Mouse (Mus musculus): ENCODE results near the gene Cntd1. TPM values are rescaled to one million over a fixed set of nuclear protein-coding genes. Genes with fewer than 3 reads are reported as not detected.

The Cntd1 gene
- polyA plus RNA-seq, 1 experiment from 2014 or later, result 0.29 TPM

Other genes with a start within 250 kb of the Cntd1 start
- 71.6 to 194 TPM (median 117 TPM) in 3 replicates for gene Naglu, start 209.0 kb upstream of the Cntd1 start, polyA plus RNA-seq (2018)
- 0.22 to 0.84 TPM (median 0.32 TPM) in 3 replicates for gene Hsd17b1, start 200.6 kb upstream of the Cntd1 start, polyA plus RNA-seq (2018)
- 18.6 to 23.1 TPM (median 19.3 TPM) in 3 replicates for gene Coasy, start 196.4 kb upstream of the Cntd1 start, polyA plus RNA-seq (2018)
- gene Mlx, start 191.7 kb upstream of the Cntd1 start, polyA plus RNA-seq (2018), result 33.1 to 44.4 TPM (median 37.3 TPM) in 3 replicates
- gene Psmc3ip, start 183.6 kb upstream of the Cntd1 start, polyA plus RNA-seq (2018), result 0.90 to 14.7 TPM (median 3.7 TPM) in 3 replicates
- 38.2 to 59.4 TPM (median 44.0 TPM) in 3 replicates for gene Retreg3, start 159.1 kb upstream of the Cntd1 start, polyA plus RNA-seq (2018)
- gene Tubg1, start 159.1 kb upstream of the Cntd1 start, polyA plus RNA-seq (2018), result 10.9 to 24.7 TPM (median 23.0 TPM) in 3 replicates
- 0.13 TPM in 1 of 3 replicates, not detected in the others for gene Tubg2, start 123.1 kb upstream of the Cntd1 start, polyA plus RNA-seq (2018)
- gene Cntnap1, start 108.5 kb upstream of the Cntd1 start, polyA plus RNA-seq (2018), result 0.17 to 0.34 TPM (median 0.27 TPM) in 3 replicates
- gene Plekhh3, start 107.7 kb upstream of the Cntd1 start, polyA plus RNA-seq (2018), result 0.67 to 3.1 TPM (median 2.7 TPM) in 3 replicates
- not detected in 3 replicates for gene Ccr10, start 103.6 kb upstream of the Cntd1 start, polyA plus RNA-seq (2018)
- 19.6 to 40.4 TPM (median 38.1 TPM) in 3 replicates for gene Ezh1, start 52.5 kb upstream of the Cntd1 start, polyA plus RNA-seq (2018)
- 0.36 TPM in 1 of 3 replicates, not detected in the others for gene Ramp2, start 33.0 kb upstream of the Cntd1 start, polyA plus RNA-seq (2018)
- gene Vps25, start 25.3 kb upstream of the Cntd1 start, polyA plus RNA-seq (2018), result 90.9 to 128 TPM (median 115 TPM) in 3 replicates
- gene Wnk4, start 18.4 kb upstream of the Cntd1 start, polyA plus RNA-seq (2018), result not detected in 3 replicates
- gene Coa3, start 102 bp downstream of the Cntd1 start, polyA plus RNA-seq (2018), result 46.1 to 108 TPM (median 103 TPM) in 3 replicates
- gene Becn1, start 23.3 kb downstream of the Cntd1 start, polyA plus RNA-seq (2018), result 89.3 to 112 TPM (median 98.9 TPM) in 3 replicates
- 53.0 to 111 TPM (median 98.6 TPM) in 3 replicates for gene Psme3, start 37.2 kb downstream of the Cntd1 start, polyA plus RNA-seq (2018)
- gene Aoc2, start 46.1 kb downstream of the Cntd1 start, polyA plus RNA-seq (2018), result 0.43 to 1.0 TPM (median 0.67 TPM) in 3 replicates
- gene Aoc3, start 51.6 kb downstream of the Cntd1 start, polyA plus RNA-seq (2018), result not detected in 3 replicates
- gene G6pc, start 88.5 kb downstream of the Cntd1 start, polyA plus RNA-seq (2018), result not detected in 3 replicates
- 11.0 to 28.5 TPM (median 12.0 TPM) in 3 replicates for gene Aarsd1, start 138.6 kb downstream of the Cntd1 start, polyA plus RNA-seq (2018)
- 0.82 to 2.1 TPM in 2 of 3 replicates, not detected in the other for gene Gm27029, start 145.8 kb downstream of the Cntd1 start, polyA plus RNA-seq (2018)
- 7.5 to 12.0 TPM (median 11.5 TPM) in 3 replicates for gene Rundc1, start 146.1 kb downstream of the Cntd1 start, polyA plus RNA-seq (2018)
- 1.6 to 5.3 TPM in 2 of 3 replicates, not detected in the other for gene Ptges3l, start 146.3 kb downstream of the Cntd1 start, polyA plus RNA-seq (2018)
- gene Rpl27, start 163.3 kb downstream of the Cntd1 start, polyA plus RNA-seq (2018), result 158 to 680 TPM (median 569 TPM) in 3 replicates
- gene Ifi35, start 169.4 kb downstream of the Cntd1 start, polyA plus RNA-seq (2018), result 24.9 to 84.0 TPM (median 72.4 TPM) in 3 replicates
- gene Rnd2, start 186.0 kb downstream of the Cntd1 start, polyA plus RNA-seq (2018), result 4.7 to 7.4 TPM (median 6.7 TPM) in 3 replicates
- 611 to 709 TPM (median 617 TPM) in 3 replicates for gene Vat1, start 187.2 kb downstream of the Cntd1 start, polyA plus RNA-seq (2018)